ENCODE assay signal across 13 mouse cellular contexts in genomic region chr7:78794571-78795092, GRCm38 (mm10). TPM values are rescaled to one million over a fixed set of nuclear protein-coding genes. Genes with fewer than 3 reads are reported as not detected.
DNase-seq lines count a peak whose midpoint lies in the region; ATAC-seq lines count a peak whose summit lies in the region.
"Had no signal": no experiment of that assay in that cellular context is flagged by ENCODE, and none has a peak within 500 bp of the region (broad histone marks: within the 10 kb centered on the region; RNA-seq: fewer than 3 reads in every experiment).

No protein-coding gene starts in this region.

- DNase-seq in adrenal gland, postnatal 14 days: peak; percentile 22
- no peak for DNase-seq in adrenal gland, adult 18-20 months (ENCODE audit: low spot score in 2 of 2)
- no peak for DNase-seq in neural tube, embryonic 10.5 days (ENCODE audit: extremely low spot score, low spot score)
- DNase-seq in cerebellum, adult 18-20 months: no peak
- DNase-seq: gastrocnemius, postnatal 36 days; kidney, postnatal 4 days; lung, adult 18-20 months had no signal

- no peaks in the 10 kb centered on the region for H3K9me3 ChIP-seq in neural tube, embryonic 13.5 days
- H3K9me3 ChIP-seq in heart, embryonic 16.5 days (replicated peaks; ENCODE audit: control insufficient read depth, low read length): no peaks in the 10 kb centered on the region
- no peaks in the 10 kb centered on the region for H3K9me3 ChIP-seq in midbrain, embryonic 13.5 days
- H3K9me3 ChIP-seq: midbrain, embryonic 10.5 days; neural tube, embryonic 12.5 days had no signal

- H3K4me3 ChIP-seq in neural tube, embryonic 13.5 days: no peak overlapping the region
- no peak overlapping the region for H3K4me3 ChIP-seq in heart, embryonic 16.5 days (ENCODE audit: low read length)
- H3K4me3 ChIP-seq in midbrain, embryonic 13.5 days (replicated peaks): no peak overlapping the region
- H3K4me3 ChIP-seq: midbrain, embryonic 10.5 days; neural tube, embryonic 12.5 days had no signal

- 0 out of 2 replicates have a peak overlapping the region, but pooled peaks have one; percentile 3 for H3K9ac ChIP-seq in neural tube, embryonic 13.5 days
- H3K9ac ChIP-seq in heart, embryonic 16.5 days (ENCODE audit: low read length): no peak overlapping the region
- no peak overlapping the region for H3K9ac ChIP-seq in midbrain, embryonic 13.5 days (replicated peaks)
- H3K9ac ChIP-seq: neural tube, embryonic 12.5 days had no signal

- ATAC-seq in neural tube, embryonic 13.5 days (ENCODE audit: low read depth): no peak
- ATAC-seq in heart, embryonic 16.5 days (replicated peaks; ENCODE audit: extremely low read depth, insufficient read depth, low FRiP score): peak; percentile 59
- ATAC-seq in megakaryocyte-erythroid progenitor cell, adult 5-6 weeks (replicated peaks; ENCODE audit: low FRiP score, low TSS enrichment, poor library complexity, severe bottlenecking): peak; percentile 63
- no peak for ATAC-seq in midbrain, embryonic 13.5 days

- no peaks in the 10 kb centered on the region for H3K27me3 ChIP-seq in neural tube, embryonic 13.5 days
- H3K27me3 ChIP-seq in heart, embryonic 16.5 days (ENCODE audit: control insufficient read depth, insufficient read depth, low read length): 0 out of 2 replicates have a peak, but pooled peaks cover 2% of the 10 kb centered on the region
- 0 out of 2 replicates have a peak, but pooled peaks cover under 1% of the 10 kb centered on the region for H3K27me3 ChIP-seq in midbrain, embryonic 13.5 days
- H3K27me3 ChIP-seq: neural tube, embryonic 12.5 days had no signal

- no peak overlapping the region for H3K27ac ChIP-seq in neural tube, embryonic 13.5 days (replicated peaks)
- peak overlapping the region; percentile 53 for H3K27ac ChIP-seq in heart, embryonic 16.5 days (ENCODE audit: low read length)
- H3K27ac ChIP-seq in midbrain, embryonic 13.5 days: no peak overlapping the region
- H3K27ac ChIP-seq: midbrain, embryonic 10.5 days; neural tube, embryonic 12.5 days had no signal

- peaks cover 17% of the 10 kb centered on the region for H3K4me1 ChIP-seq in neural tube, embryonic 13.5 days (replicated peaks)
- H3K4me1 ChIP-seq in heart, embryonic 16.5 days (ENCODE audit: control insufficient read depth, insufficient read depth, low read length): peaks cover 16% of the 10 kb centered on the region
- H3K4me1 ChIP-seq in midbrain, embryonic 13.5 days (replicated peaks): peaks cover 19% of the 10 kb centered on the region

- 83% methylated on average over 6 of the region's 6 CpGs for WGBS in neural tube, embryonic 13.5 days
- WGBS in heart, embryonic 16.5 days: 34% methylated on average over 6 of the region's 6 CpGs
- WGBS in midbrain, embryonic 13.5 days: 83% methylated on average over 6 of the region's 6 CpGs

- no peak overlapping the region for H3K4me2 ChIP-seq in neural tube, embryonic 13.5 days
- no peak overlapping the region for H3K4me2 ChIP-seq in heart, embryonic 16.5 days (ENCODE audit: low read depth, low read length)
- no peak overlapping the region for H3K4me2 ChIP-seq in midbrain, embryonic 13.5 days (replicated peaks)
- H3K4me2 ChIP-seq: neural tube, embryonic 12.5 days had no signal

- H3K36me3 ChIP-seq in neural tube, embryonic 13.5 days: peaks cover 22% of the 10 kb centered on the region
- peaks cover 13% of the 10 kb centered on the region for H3K36me3 ChIP-seq in heart, embryonic 16.5 days (ENCODE audit: control insufficient read depth, insufficient read depth)
- H3K36me3 ChIP-seq in midbrain, embryonic 13.5 days: peaks cover 38% of the 10 kb centered on the region

RNA-seq across cellular contexts. Expression of gene Mrpl46, which starts 11.3 kb away (rescaled TPM):
- 40.3 and 47.7 TPM in 2 replicates for total RNA-seq in adrenal gland, postnatal 14 days (2021)
- 10 to 100 TPM; 40.1 to 40.9 TPM for total RNA-seq in adrenal gland, adult 18-20 months (2021)
- 55.9 and 58.7 TPM in 2 replicates for polyA plus RNA-seq in neural tube, embryonic 13.5 days (2015; fragmentation: Nextera tagmentation; extraction: Ambion mirVana)
- polyA plus RNA-seq in heart, embryonic 16.5 days (2015; fragmentation: Nextera tagmentation; extraction: Ambion mirVana): 59.2 and 64.9 TPM in 2 replicates
- 36.4 and 45.4 TPM in 2 replicates for total RNA-seq in megakaryocyte-erythroid progenitor cell, adult 5-6 weeks (2014; fragmentation: Nextera tagmentation)
- total RNA-seq in megakaryocyte-erythroid progenitor cell, adult 5-6 weeks (2017): 54.5 and 64.5 TPM in 2 replicates
- 58.6 and 64.2 TPM in 2 replicates for polyA plus RNA-seq in midbrain, embryonic 13.5 days (2015; fragmentation: Nextera tagmentation; extraction: Ambion mirVana)

RNA-seq across cellular contexts. Expression of gene Mrps11, which starts 11.7 kb away (rescaled TPM):
- total RNA-seq in adrenal gland, postnatal 14 days (2021): 85.6 and 91.2 TPM in 2 replicates
- total RNA-seq in adrenal gland, adult 18-20 months (2021): 10 to 100 TPM; 91.8 to 92.9 TPM
- polyA plus RNA-seq in neural tube, embryonic 13.5 days (2015; fragmentation: Nextera tagmentation; extraction: Ambion mirVana): 80.6 and 88.7 TPM in 2 replicates
- polyA plus RNA-seq in heart, embryonic 16.5 days (2015; fragmentation: Nextera tagmentation; extraction: Ambion mirVana): 59.0 and 64.7 TPM in 2 replicates
- total RNA-seq in megakaryocyte-erythroid progenitor cell, adult 5-6 weeks (2014; fragmentation: Nextera tagmentation): 73.4 and 96.7 TPM in 2 replicates
- total RNA-seq in megakaryocyte-erythroid progenitor cell, adult 5-6 weeks (2017): 52.0 and 55.7 TPM in 2 replicates
- 73.1 and 79.1 TPM in 2 replicates for polyA plus RNA-seq in midbrain, embryonic 13.5 days (2015; fragmentation: Nextera tagmentation; extraction: Ambion mirVana)

RNA-seq across cellular contexts. Expression of gene Det1, which starts 52.4 kb away (rescaled TPM):
- total RNA-seq in adrenal gland, postnatal 14 days (2021): 11.4 and 14.5 TPM in 2 replicates
- 10 to 100 TPM; 10.5 to 11.8 TPM for total RNA-seq in adrenal gland, adult 18-20 months (2021)
- polyA plus RNA-seq in neural tube, embryonic 13.5 days (2015; fragmentation: Nextera tagmentation; extraction: Ambion mirVana): 17.1 and 17.2 TPM in 2 replicates
- 13.5 and 14.2 TPM in 2 replicates for polyA plus RNA-seq in heart, embryonic 16.5 days (2015; fragmentation: Nextera tagmentation; extraction: Ambion mirVana)
- total RNA-seq in megakaryocyte-erythroid progenitor cell, adult 5-6 weeks (2014; fragmentation: Nextera tagmentation): 29.3 and 29.4 TPM in 2 replicates
- total RNA-seq in megakaryocyte-erythroid progenitor cell, adult 5-6 weeks (2017): 13.8 and 27.0 TPM in 2 replicates
- polyA plus RNA-seq in midbrain, embryonic 13.5 days (2015; fragmentation: Nextera tagmentation; extraction: Ambion mirVana): 17.7 and 18.1 TPM in 2 replicates

RNA-seq across cellular contexts. Expression of gene Ntrk3, which starts 56.8 kb away (rescaled TPM):
- 33.0 and 38.2 TPM in 2 replicates for total RNA-seq in adrenal gland, postnatal 14 days (2021)
- total RNA-seq in adrenal gland, adult 18-20 months (2021): 10 to 100 TPM; 27.1 to 57.3 TPM
- polyA plus RNA-seq in neural tube, embryonic 13.5 days (2015; fragmentation: Nextera tagmentation; extraction: Ambion mirVana): 22.5 and 23.6 TPM in 2 replicates
- polyA plus RNA-seq in heart, embryonic 16.5 days (2015; fragmentation: Nextera tagmentation; extraction: Ambion mirVana): 1.9 and 2.3 TPM in 2 replicates
- not detected in 2 replicates for total RNA-seq in megakaryocyte-erythroid progenitor cell, adult 5-6 weeks (2014; fragmentation: Nextera tagmentation)
- 0.50 TPM in 1 of 2 replicates, not detected in the other for total RNA-seq in megakaryocyte-erythroid progenitor cell, adult 5-6 weeks (2017)
- 15.8 and 18.3 TPM in 2 replicates for polyA plus RNA-seq in midbrain, embryonic 13.5 days (2015; fragmentation: Nextera tagmentation; extraction: Ambion mirVana)

Comparison
In these comparisons a context has a peak if more than half of its experiments do, and no peak if none do; other contexts are left out.
1. ATAC-seq: peak in heart, embryonic 16.5 days (single experiment) and megakaryocyte-erythroid progenitor cell, adult 5-6 weeks (single experiment); none in neural tube, embryonic 13.5 days (single experiment) and midbrain, embryonic 13.5 days (single experiment).